Mouse (Mus musculus): Measurements from ENCODE around the gene Arhgef25. TPM values are rescaled to one million over a fixed set of nuclear protein-coding genes. Genes with fewer than 3 reads are reported as not detected.
"Not testable (repeated sequence)": the region's sequence is repeated elsewhere in the genome, so short reads cannot be mapped to it uniquely, and the experiment has no call there.

The Arhgef25 gene
- total RNA-seq, 4 experiments from 2014 or later: 8.1 to 13.4 (median 10.8) TPM

GRCm38 (mm10) chr10:127138328-127139141 is 51.3 kb downstream of the Arhgef25 start:
- no peak for DNase-seq (ENCODE audit: low spot score)

GRCm38 (mm10) chr10:127137896-127138295 is 52.0 kb downstream of the Arhgef25 start:
- DNase-seq (ENCODE audit: low spot score): no peak

GRCm38 (mm10) chr10:127136510-127136909 is 53.4 kb downstream of the Arhgef25 start:
- DNase-seq (ENCODE audit: low spot score): no peak

- no peak for DNase-seq (ENCODE audit: low spot score)
Observed at GRCm38 (mm10) chr10:127135118-127135836, 54.6 kb downstream of the Arhgef25 start.

GRCm38 (mm10) chr10:127134394-127135035 is 55.4 kb downstream of the Arhgef25 start:
- not testable (repeated sequence) for DNase-seq (ENCODE audit: low spot score)

Other genes with a start within 250 kb of the Arhgef25 start
- 100 to 1,000 TPM in 2 of 4 experiments, 10 to 100 TPM in 2; 84.6 to 110 (median 95.0) TPM for gene Ctdsp2, start 211.4 kb downstream of the Arhgef25 start, total RNA-seq (2022)
- gene Avil, start 189.4 kb downstream of the Arhgef25 start, total RNA-seq (2022): under 1 TPM; 0.32 to 0.87 (median 0.42) TPM
- 10 to 100 TPM; 50.9 to 67.0 (median 55.9) TPM for gene Tsfm, start 159.2 kb downstream of the Arhgef25 start, total RNA-seq (2022)
- 1 to 10 TPM; 7.5 to 9.6 (median 9.2) TPM for gene Mettl1, start 148.7 kb downstream of the Arhgef25 start, total RNA-seq (2022)
- gene Eef1akmt3, start 148.6 kb downstream of the Arhgef25 start, total RNA-seq (2022): not detected
- gene Cyp27b1, start 141.8 kb downstream of the Arhgef25 start, total RNA-seq (2022): under 1 TPM in 1 of 4 experiments, not detected in 3; 0.19 TPM
- 1 to 10 TPM; 2.4 to 4.1 (median 3.3) TPM for gene March9, start 129.9 kb downstream of the Arhgef25 start, total RNA-seq (2022)
- gene Cdk4, start 126.5 kb downstream of the Arhgef25 start, total RNA-seq (2022): 10 to 100 TPM; 74.9 to 90.0 (median 79.0) TPM
- gene Tspan31, start 119.8 kb downstream of the Arhgef25 start, total RNA-seq (2022): 10 to 100 TPM; 43.7 to 50.9 (median 48.6) TPM
- 1 to 10 TPM; 3.6 to 6.1 (median 4.8) TPM for gene Agap2, start 114.8 kb downstream of the Arhgef25 start, total RNA-seq (2022)
- gene Os9, start 69.0 kb downstream of the Arhgef25 start, total RNA-seq (2022): 10 to 100 TPM; 22.2 to 31.6 (median 24.1) TPM
- gene B4galnt1, start 24.9 kb downstream of the Arhgef25 start, total RNA-seq (2022): 1 to 10 TPM; 1.2 to 3.2 (median 1.5) TPM
- gene Slc26a10, start 9.4 kb downstream of the Arhgef25 start, total RNA-seq (2022): 10 to 100 TPM; 13.0 to 24.6 (median 15.5) TPM
- 10 to 100 TPM; 18.1 to 29.6 (median 24.2) TPM for gene Dtx3, start 5.6 kb upstream of the Arhgef25 start, total RNA-seq (2022)
- 10 to 100 TPM; 32.4 to 38.3 (median 35.3) TPM for gene Pip4k2c, start 21.5 kb upstream of the Arhgef25 start, total RNA-seq (2022)
- 1 to 10 TPM in 2 of 4 experiments, under 1 TPM in 2; 0.54 to 1.6 (median 1.2) TPM for gene Kif5a, start 73.3 kb upstream of the Arhgef25 start, total RNA-seq (2022)
- gene Dctn2, start 76.3 kb upstream of the Arhgef25 start, total RNA-seq (2022): 100 to 1,000 TPM; 143 to 151 (median 146) TPM
- gene Mbd6, start 98.9 kb upstream of the Arhgef25 start, total RNA-seq (2022): 10 to 100 TPM; 17.6 to 25.5 (median 19.5) TPM
- gene Mars, start 121.7 kb upstream of the Arhgef25 start, total RNA-seq (2022): 10 to 100 TPM; 42.1 to 48.8 (median 45.4) TPM
- gene Arhgap9, start 131.9 kb upstream of the Arhgef25 start, total RNA-seq (2022): 1 to 10 TPM; 1.5 to 3.2 (median 3.0) TPM
- gene Gli1, start 151.9 kb upstream of the Arhgef25 start, total RNA-seq (2022): 1 to 10 TPM; 1.1 to 1.7 (median 1.3) TPM
- gene Inhbe, start 164.3 kb upstream of the Arhgef25 start, total RNA-seq (2022): not detected
- not detected for gene Inhbc, start 180.3 kb upstream of the Arhgef25 start, total RNA-seq (2022)
- 100 to 1,000 TPM; 150 to 177 (median 168) TPM for gene R3hdm2, start 190.2 kb upstream of the Arhgef25 start, total RNA-seq (2022)

All from heart, adult 8-10 months (tissue).